Mouse (Mus musculus) C2C12 (cell line): ENCODE results near the gene Insyn1. TPM values are rescaled to one million over a fixed set of nuclear protein-coding genes. Genes with fewer than 3 reads are reported as not detected.

Source experiments
- H3K27me3 ChIP-seq: one replicate; pipeline ENCODE4 v1.6.1; 2011; ENCODE audit not compliant: control insufficient read depth, insufficient read depth, insufficient read length
- H3K36me3 ChIP-seq: one replicate; pipeline ENCODE4 v1.6.1; 2011; ENCODE audit not compliant: control insufficient read depth, insufficient read depth
- H3K4me3 ChIP-seq: one replicate; pipeline ENCODE4 v1.5.1; 2011; ENCODE audit warnings: mild to moderate bottlenecking, control low read depth; ENCODE audit not compliant: poor library complexity, insufficient read depth, severe bottlenecking
- H3K79me2 ChIP-seq: one replicate; pipeline ENCODE4 v1.6.1; 2011; ENCODE audit not compliant: control insufficient read depth, insufficient read depth
- H3K79me3 ChIP-seq: one replicate; pipeline ENCODE4 v1.6.1; 2011; ENCODE audit warnings: low read depth, control low read depth
- H3ac ChIP-seq: one replicate; pipeline ENCODE3; 2011; ENCODE audit warnings: low read depth; ENCODE audit not compliant: control insufficient read depth, insufficient read length
- CEBPB ChIP-seq: IDR thresholded peaks from one replicate; pipeline ENCODE4 v1.6.1; 2011; ENCODE audit warnings: low read depth, mild to moderate bottlenecking, control low read depth, moderate library complexity
- CTCF ChIP-seq: IDR thresholded peaks from one replicate; pipeline ENCODE4 v1.5.1; 2011; ENCODE audit not compliant: control insufficient read depth, insufficient read depth, insufficient read length
- FOSL1 ChIP-seq: IDR thresholded peaks from one replicate; pipeline ENCODE4 v1.8.0; 2011; ENCODE audit warnings: mild to moderate bottlenecking, low read length; ENCODE audit not compliant: poor library complexity, insufficient read depth, severe bottlenecking
- MAX ChIP-seq: IDR thresholded peaks from one replicate; pipeline ENCODE4 v1.6.1; 2011; ENCODE audit warnings: mild to moderate bottlenecking, control low read depth
- MYOD1 ChIP-seq: IDR thresholded peaks from one replicate; pipeline ENCODE4 v1.6.1; 2011; ENCODE audit warnings: low read depth; ENCODE audit not compliant: control insufficient read depth, insufficient read length
- MYOG ChIP-seq: IDR thresholded peaks from one replicate; pipeline ENCODE4 v1.6.1; 2011; ENCODE audit not compliant: control insufficient read depth, insufficient read length; ENCODE audit errors: extremely low read depth
- USF1 ChIP-seq: IDR thresholded peaks from one replicate; pipeline ENCODE4 v1.6.1; 2011; ENCODE audit warnings: low read depth, mild to moderate bottlenecking, control low read depth, moderate library complexity
- polyA plus RNA-seq: library from polyadenylated mRNA; unstranded; fragments of >200 nt; fragmentation: generic; extraction: Trizol; gene quantifications from one replicate; pipeline ENCODE4 v1.2.1, GENCODE M21; 2012; ENCODE audit warnings: missing spikeins

Insyn1 gene
- polyA plus RNA-seq, 1 experiment, result 23.3 TPM

DNA sequence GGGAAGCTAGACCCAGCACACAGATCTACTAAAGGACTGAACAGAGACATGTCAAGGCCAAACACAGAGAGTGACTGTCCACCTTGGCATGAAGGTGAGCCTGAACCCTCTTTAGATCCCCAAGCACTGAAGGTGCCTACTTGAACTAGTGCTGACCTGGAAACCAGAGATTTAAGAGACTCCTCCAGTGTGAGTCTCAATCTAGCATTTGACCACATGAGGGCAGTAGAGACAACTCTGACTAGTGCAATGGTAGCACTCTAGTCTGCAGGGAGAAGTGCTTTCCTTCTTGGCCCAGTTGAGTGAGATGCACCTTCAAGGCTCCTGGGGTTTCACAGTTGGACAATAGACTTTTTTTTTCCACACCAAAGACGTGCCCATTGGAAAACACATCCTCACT lies 46.4 kb downstream of the Insyn1 start:
- peaks cover 29% of the 10 kb centered on the region for H3K36me3 ChIP-seq

DNA sequence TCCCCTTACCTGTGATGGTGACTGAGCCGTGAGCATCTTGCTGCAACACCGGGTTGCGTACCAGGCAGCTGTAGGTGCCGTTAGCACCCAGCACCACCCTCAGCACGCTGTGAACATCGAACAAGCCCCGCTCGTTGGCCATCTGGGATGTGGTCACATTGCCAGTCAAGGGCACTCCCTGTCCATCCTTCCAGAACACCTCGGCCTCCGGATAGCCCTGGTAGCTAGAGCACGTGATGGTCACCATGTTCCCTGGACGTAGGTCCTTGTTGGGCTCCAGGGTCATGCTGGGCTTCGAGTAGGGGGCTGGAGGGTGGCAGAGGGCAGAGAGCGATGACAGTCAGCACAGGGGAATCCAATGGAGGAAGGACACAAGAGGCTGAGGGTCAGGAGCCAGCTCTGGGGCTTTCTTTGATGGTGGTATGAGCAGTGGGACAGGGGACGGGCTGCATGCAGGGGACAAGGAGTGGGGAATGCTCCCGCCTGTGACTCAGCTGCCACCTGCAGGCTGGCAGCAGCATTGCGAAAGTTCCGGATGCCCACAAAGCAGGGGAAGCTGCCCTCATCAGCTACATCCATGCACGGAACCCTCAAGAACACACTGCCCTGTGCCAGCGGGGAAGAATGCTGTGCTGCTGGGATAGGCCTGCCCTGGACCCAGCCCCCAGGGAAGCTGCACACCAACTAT lies 47.2 kb downstream of the Insyn1 start:
- Histone ChIP-seq H3K79me2 (peaks cover 7% of the 10 kb centered on the region), H3K36me3 (peaks cover 30% of the 10 kb centered on the region), H3K27me3 (no peaks in the 10 kb centered on the region), H3K4me3 (no peak overlapping the region), H3K79me3 (no peaks in the 10 kb centered on the region), H3ac (no peak overlapping the region)
- TF ChIP-seq CTCF (peak; percentile 21), MYOG (no peak)

More for the DNA sequence above, 46.4 kb downstream of the Insyn1 start:
- Histone ChIP-seq H3ac (no peak overlapping the region), H3K79me3 (no peaks in the 10 kb centered on the region), H3K79me2 (no peaks in the 10 kb centered on the region), H3K27me3 (no peaks in the 10 kb centered on the region), H3K4me3 (no peak overlapping the region)
- no peak for TF ChIP-seq MAX
- TF ChIP-seq FOSL1, result no peak

DNA sequence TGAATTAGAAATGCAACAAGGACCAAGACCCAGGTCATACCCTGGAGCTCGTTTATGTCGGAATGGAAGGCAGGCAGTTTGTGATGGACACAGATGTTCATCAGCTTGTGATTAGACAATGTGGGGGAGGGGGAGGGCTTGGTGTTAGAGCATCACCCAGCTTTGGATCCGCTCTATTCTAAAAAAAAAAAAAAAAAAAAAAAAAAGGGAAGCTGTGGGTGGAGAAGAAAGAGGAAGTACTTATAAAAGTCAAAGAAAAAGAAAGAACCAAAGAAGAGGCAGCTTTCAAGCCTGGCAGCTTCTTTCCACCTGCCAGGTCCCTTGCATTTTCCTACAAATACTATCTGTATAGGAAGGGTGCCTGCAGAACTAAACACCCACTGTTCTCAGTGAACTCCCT lies 49.4 kb downstream of the Insyn1 start:
- no peak overlapping the region for H3K4me3 ChIP-seq
- no peak overlapping the region for H3ac ChIP-seq
- peaks cover 1% of the 10 kb centered on the region for H3K79me3 ChIP-seq
- H3K27me3 ChIP-seq, result no peaks in the 10 kb centered on the region
- H3K36me3 ChIP-seq, result peaks cover 24% of the 10 kb centered on the region
- H3K79me2 ChIP-seq, result peaks cover 18% of the 10 kb centered on the region
- TF ChIP-seq FOSL1 (no peak), USF1 (no peak), MYOD1 (no peak), MAX (no peak), CTCF (no peak), MYOG (no peak), CEBPB (no peak)

GRCm38 (mm10) chr9:58539886-58540285 lies 51.5 kb downstream of the Insyn1 start:
- H3K36me3 ChIP-seq, result peaks cover 20% of the 10 kb centered on the region
- peak; percentile 54 for TF ChIP-seq CTCF
- TF ChIP-seq USF1, result no peak
- no peak overlapping the region for H3K4me3 ChIP-seq
- H3K79me3 ChIP-seq, result peaks cover 4% of the 10 kb centered on the region
- no peak overlapping the region for H3ac ChIP-seq
- no peaks in the 10 kb centered on the region for H3K27me3 ChIP-seq
- H3K79me2 ChIP-seq, result peaks cover 32% of the 10 kb centered on the region

DNA sequence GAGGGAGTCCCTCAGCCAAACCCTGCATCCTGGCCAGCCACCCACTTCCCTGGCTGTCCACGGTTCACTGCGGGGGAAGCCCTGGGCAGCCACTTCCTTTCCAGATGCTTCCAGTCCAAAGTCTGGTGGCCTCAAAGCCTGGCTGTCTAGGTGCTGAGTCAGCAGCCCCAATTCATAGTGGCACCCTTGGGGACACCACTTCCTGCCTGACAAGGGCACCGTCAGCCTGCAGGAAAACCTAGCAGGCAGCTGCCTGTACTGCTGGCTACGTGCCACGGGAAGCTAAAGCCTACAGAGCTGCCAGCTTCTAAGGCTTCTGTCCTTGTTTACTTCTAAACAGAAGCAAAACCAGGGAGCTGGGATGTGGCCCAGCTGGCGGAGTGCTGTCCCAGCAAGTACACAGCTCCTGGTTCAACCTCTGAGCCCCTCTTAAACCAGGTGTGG lies 53.5 kb downstream of the Insyn1 start:
- H3K36me3 ChIP-seq, result peaks cover 20% of the 10 kb centered on the region
- H3K79me3 ChIP-seq, result peaks cover 18% of the 10 kb centered on the region
- TF ChIP-seq MYOG (no peak), MAX (peak; percentile 28), MYOD1 (peak; percentile 49)
- no peaks in the 10 kb centered on the region for H3K27me3 ChIP-seq
- H3K4me3 ChIP-seq, result no peak overlapping the region
- no peak overlapping the region for H3ac ChIP-seq
- peaks cover 51% of the 10 kb centered on the region for H3K79me2 ChIP-seq

DNA sequence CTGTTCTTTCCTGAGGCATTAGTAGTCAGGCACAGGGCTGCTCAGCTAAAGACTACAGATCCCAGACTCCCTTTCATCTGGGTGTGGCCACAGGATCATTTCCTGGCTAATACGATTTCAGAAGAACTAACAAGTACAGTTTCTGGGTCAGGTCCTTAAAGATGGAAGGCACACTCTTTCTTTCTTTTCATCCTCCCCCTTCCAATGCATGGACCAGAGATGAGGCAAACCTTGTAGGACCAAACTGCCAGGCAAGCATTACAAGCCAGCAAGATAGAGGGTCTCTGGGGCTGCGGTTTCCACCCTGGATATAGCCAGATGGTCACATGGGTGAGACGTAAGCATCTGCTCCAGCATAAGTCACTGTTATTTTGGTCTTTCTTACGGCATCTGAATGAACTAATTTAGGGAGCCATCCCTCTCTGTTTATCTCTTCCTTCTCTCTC lies 56.5 kb downstream of the Insyn1 start:
- H3K79me2 ChIP-seq, result peaks cover 68% of the 10 kb centered on the region
- no peak for TF ChIP-seq USF1
- TF ChIP-seq MYOG, result no peak
- no peak for TF ChIP-seq MAX
- no peak for TF ChIP-seq CTCF
- TF ChIP-seq MYOD1, result no peak
- TF ChIP-seq FOSL1, result no peak
- TF ChIP-seq CEBPB, result no peak
- H3K4me3 ChIP-seq, result no peak overlapping the region
- no peaks in the 10 kb centered on the region for H3K27me3 ChIP-seq
- no peak overlapping the region for H3ac ChIP-seq
- peaks cover 18% of the 10 kb centered on the region for H3K79me3 ChIP-seq
- H3K36me3 ChIP-seq, result peaks cover 6% of the 10 kb centered on the region
